Mouse (Mus musculus) kidney, postnatal 36 days (tissue): Measurements from ENCODE around the gene Lrrc57.

Experiments
- DNase-seq, 2 experiments: peaks; one replicate each; pipeline ENCODE4 v3.0.0; 2021 to 2022; ENCODE audit warnings: mixed read lengths in 2 of 2

Lrrc57 gene

DNA sequence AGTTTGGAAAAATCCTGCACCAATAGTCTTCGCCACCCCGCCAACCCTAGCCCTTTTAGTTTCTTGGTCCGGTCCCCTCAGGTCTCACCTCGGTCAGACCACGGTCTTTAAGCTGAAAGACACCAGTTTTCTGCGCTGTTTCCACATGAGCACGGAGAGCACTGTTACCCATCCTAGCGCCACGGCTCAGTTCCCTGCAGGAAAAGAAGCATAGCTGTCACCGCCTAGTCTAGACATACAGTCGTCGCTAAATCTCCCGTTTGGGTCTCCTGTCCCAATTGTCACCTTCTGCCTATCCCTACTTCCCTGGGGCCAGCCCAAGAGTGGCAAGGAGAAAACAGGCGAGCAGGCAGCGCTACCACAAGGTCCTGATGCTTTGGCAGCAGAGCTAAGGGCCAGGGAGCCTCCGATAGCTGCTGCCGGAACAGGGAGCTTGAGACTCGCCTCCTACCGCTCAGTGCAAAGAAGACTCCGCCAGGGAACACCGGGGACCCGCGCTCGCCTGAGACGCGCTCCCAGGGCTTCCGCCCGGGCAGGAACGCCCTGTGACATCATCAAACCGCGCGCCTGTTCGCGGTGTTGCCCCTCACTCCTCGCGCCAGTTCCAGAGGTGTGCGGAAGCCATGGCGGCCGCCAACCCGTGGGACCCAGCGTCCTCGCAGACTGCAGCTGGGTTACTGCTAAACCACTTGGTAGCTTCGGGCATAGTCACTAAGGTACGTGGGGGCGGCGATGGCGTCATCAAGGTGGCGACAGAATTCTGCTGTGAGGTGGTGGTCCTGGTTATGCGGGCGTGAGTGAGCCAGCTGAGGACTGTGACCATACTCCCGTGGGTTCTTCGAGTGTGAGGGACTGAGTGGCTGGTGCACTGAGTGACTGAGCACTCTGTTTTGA, at the start of gene Lrrc57, which contains the start of gene Haus2:
Lrrc57 (minus strand) TSS at position 691 of the 894 bp plus-strand sequence.
Haus2 (plus strand) TSS at position 554 of the 894 bp plus-strand sequence.
- peak; percentile 90 to 95 for DNase-seq

DNA sequence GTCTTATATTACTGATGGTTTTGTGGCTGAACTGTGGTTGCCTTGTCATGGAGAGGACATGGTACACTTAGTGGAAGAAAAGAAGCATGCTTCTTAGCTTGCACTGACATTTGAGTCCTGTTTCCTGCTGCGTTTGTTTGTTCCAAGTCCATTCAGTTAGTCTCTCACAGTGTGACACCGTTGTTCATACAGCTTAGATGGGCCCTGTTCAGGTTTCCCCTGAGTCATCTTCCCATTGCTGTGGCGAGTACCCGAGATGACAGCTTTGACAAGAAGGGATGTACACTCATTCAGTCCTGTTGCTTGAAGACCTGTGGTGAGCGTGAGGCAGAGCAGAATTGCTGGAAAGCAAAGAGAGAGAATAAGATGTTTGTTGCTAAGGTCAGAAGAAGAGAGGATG, 49.2 kb upstream of the Lrrc57 start:
- no peak for DNase-seq

DNA sequence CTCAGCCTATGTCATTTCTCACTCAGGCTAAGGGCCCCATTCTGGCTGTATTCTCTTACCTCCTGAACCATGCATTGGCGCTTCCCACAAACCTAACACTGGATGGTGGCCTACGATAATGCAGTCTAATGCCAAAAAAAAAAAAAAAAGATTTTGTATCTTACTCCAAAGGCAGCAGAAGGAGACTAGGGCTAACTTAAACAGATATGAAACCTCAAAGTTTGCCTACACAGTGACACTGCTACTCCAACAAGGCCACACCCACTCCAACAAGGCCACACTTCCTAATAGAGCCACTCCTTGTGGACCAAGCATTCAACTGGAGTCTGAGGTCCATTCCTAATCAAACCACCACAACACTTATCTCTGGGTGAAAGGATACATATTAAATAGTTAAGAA, 47.4 kb upstream of the Lrrc57 start:
- no peak for DNase-seq

DNA sequence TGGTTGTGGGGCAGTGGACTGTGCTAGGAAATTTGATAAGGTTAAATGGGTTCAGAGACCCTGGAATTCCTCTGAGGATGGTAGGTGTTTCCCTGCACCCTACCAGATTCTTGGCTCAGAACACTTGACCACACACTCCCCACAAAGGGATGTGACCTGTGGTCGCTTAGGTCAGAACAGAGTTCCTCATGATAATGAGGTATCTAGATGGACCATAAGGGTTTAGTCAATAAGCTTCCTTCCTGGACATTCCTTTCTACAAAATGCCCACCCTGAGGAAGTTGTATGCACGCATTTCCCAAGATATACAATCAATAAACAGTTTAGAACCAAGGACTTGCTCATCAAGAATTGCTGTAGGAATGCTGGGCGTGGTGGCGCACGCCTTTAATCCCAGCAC, 46.6 kb upstream of the Lrrc57 start:
- DNase-seq: no peak

DNA sequence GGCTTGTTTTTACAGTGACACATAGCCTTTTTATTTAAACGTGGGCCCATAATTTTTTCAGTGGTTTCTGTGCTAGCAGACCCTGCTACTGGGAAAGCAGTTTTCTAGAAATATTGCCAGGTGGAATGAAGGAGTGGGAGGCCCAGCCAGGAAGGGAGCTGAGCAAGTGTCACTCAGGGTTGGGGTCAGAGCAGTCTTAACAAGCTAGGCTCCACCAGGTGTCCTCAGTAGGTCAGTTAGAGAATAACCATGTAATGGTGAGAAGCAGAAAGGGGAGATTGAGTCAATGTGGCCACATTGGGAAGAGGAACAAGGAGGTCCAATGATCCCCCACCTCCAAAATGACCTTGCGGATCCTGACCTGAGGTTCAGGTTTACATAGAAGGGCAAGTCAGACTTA, 45.4 kb upstream of the Lrrc57 start:
- no peak for DNase-seq

DNA sequence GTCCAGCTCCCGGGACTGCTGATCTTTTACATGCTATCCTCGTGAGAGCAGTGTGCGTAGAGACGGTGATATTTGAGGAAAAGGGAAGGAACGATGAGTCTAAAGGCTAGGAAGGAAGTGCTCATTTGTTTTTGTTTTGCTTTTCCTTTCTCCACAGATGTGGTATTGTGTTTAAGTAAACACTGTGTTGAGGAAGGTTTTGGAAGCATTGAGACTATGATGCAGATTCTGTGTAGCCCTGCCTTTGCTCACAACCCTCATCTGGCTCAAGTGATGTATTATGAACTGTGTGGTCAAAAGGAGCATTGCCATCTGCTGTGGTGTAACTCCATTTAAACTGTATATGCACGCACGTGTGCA, 43.6 kb upstream of the Lrrc57 start:
- DNase-seq: no peak

DNA sequence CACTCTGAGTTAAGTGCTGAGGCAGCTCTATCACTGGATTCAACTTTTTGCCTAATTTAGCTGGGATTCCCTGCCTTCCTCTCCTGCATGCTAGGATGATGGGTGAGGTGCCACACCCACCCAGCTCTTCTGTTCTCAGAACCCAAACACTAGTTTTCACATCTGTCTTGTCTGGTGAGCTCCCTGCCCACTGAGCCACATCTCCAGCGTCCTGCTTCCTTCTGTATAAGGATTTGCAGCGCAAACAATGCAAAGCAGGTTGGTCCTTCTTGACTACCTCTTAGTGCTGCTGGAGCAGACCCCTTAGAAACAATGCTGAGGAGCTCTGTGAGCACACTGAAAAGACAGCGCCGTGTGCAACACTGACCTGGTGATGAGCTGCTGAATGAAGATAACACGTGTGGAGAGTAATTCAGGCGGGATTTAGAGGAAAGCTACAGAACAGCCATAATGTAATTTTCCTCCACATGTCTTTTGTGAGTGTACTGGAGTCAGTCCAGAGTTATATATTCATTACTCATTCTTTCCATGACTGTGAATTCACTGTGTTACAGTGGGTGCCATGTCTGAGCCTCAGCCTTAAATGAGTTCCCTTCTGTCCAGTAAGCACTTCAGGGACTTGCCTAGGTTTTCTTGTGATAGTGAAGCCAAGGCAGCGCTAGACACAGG, 43.1 kb upstream of the Lrrc57 start:
- DNase-seq: peak in 1 of 2 experiments; percentile 31

DNA sequence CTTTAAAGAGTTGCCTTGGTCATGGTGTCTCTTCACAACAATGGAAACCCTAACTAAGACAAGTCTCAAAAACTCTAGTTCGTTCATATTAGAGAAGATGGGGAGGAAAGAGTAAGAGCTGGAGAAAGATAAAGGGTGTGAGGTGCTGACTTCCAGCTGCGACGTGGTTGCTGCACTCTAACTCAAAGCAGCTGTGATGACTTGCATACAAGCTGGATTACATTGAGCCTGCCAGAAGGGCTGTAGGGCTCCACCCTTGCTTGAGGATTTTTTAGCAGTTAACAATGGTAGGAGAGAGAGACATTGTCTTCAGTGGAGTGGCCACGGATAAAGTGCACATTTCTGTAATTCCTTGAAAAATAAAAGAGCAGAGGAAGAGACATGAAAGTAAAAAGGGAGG, 37.5 kb upstream of the Lrrc57 start:
- no peak for DNase-seq

DNA sequence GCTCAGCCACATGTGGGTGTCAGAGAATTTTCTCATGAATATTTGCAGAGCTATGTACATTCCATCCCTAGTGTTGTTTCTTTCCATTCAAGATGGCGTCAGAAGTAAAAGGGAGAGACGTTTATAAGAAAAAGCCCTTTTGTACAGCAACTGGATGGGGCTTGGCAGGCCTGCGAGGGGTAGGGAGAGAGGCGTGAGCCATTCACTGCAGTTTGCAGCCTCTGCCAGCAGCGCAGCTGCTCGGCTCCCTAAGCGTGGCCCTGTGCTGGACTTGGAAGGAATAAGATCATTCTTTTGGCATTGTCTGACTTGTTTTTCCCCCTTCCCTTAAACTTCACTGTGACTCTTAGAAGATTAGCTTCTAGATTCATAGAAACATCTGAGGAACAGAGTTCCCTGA, 34.5 kb upstream of the Lrrc57 start:
- peak in 1 of 2 experiments; percentile 31 for DNase-seq

DNA sequence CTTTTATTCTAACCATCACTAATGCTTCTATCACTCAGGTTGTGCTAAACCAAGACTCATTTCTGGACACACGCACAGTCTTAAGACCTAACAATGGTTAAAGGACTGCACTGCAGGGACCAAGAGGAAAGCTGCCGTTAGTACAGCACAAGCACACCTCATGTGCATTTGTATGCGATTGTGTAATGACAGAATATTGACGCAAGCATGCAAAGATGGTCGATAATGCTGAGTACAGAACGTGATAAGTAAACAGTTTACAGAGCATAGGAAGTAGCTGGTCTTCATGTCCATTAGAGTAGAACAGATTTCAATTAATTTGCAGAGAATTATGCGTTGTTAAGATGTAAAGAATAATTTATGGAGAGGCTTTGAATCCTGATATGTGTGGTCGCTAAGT, 31.5 kb upstream of the Lrrc57 start:
- DNase-seq: no peak

DNA sequence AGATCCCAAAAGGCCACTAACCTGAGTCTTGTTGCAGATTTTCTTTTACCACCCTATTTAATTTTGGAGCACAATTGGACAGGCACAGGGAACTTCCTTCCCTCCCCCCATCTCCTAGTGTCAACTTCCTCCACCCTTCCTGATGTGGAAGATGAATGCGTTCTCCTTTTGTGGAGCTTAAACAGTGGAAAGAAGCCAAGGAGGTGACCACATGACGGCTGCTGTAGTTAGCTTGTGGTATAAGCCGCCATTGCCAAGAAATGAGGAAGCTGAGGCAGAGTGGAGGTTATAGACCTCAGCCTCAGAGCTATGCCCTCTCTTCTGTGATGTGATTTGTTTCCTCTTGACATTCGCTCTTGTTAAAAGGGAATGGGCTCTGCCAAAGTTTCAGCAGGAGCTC, 22.6 kb upstream of the Lrrc57 start:
- peak; percentile 46 to 79 for DNase-seq

DNA sequence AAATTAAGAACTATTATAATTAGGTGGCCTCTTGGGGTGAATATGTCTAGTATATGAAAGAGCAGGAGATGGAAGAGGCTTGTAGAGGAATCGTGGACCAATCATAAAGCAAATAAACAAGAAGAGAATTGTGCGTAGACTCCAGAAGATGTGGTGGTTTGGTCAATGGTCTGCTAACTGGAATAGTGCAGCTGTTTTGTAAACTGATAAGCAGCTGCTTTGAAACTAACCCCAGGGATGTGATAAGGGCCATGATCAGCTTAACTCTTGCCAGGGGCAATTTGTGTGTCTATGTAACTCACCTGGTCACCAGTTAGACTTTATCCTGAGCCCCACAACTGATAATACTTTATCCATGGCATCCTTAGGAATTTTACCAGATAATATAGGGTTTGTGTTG, 22.2 kb upstream of the Lrrc57 start:
- DNase-seq: no peak

DNA sequence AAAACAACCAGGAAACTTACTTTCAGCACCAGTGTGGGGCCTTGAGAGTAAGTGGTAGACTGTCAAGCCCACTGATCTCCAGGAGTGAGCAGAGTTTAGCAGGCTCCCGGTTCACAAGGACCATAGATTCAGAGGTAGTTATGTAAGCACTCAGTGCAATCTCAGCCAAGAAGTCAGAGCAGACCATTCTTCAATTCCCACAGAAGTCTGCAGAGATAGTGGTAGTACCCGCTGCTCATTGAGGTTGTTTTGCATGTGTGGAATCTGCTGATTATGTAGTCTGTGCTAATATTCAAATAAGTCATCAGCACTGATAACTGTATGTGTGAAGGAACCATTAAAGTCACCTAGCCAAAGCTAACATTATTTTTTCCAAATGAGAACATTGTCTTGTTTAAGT, 21.3 kb upstream of the Lrrc57 start:
- no peak for DNase-seq

DNA sequence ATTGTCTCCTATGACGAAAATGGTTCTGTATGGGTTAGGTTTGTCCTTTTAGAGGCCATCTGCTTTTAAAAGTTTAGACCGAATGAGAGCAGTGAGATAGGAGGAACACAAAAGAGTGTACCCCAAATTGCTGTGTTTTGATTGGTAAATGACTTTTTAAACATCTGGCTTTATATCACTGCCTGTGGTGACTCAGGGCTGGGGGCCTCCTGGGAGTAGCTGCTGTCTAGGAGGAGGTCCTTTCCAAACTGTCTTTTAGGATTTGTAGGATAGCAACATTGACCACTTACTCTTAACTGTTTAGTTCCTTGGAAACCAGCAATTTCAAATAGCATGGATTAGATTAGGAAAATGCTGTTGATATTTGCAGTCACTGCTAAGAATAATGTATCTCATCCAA, 20.9 kb upstream of the Lrrc57 start:
- DNase-seq: no peak

DNA sequence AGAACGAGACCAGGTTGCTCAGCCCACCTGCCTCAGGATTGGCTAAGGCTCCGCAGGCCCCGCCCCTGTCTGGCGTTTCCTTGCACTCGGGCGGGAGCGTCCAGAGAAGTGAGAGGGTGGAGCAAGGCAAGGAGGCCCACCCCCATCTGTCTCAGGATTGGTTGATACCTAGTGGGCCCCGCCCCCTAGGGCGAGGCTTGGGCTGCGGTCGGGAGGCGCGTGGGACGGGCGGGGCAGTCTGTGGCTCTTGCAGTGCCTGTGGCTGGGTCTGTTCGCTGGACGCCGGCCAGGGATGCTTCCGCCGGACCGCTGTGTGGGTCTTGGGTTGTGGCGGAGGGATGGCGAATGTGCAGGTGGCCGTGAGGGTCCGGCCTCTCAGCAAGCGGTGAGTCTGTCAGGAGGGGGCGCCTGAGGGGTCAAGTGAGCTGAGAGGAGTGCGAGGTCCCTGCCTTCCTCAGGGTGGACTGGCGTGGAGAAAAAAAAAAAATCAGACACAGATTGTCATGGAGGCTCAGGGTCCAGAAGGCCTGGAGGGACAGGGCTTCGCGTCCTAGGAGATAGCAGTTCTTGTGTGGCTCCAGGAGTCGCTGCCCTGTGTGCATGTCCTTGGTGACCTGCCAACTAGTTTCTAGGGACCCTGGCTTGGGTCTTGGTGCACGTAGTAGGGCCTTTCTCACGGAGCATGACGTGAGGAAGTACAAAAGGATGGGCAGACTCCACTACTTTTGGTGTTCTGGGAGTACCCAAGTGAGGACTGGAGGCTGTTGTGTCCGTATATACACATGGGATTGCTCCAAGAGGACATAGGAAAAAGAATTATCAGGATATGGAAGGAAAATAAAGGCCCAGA, 19.8 kb upstream of the Lrrc57 start, which contains the start of gene Stard9:
Stard9 (plus strand) TSS at position 236 of the 850 bp plus-strand sequence.
- DNase-seq: peak; percentile 99

DNA sequence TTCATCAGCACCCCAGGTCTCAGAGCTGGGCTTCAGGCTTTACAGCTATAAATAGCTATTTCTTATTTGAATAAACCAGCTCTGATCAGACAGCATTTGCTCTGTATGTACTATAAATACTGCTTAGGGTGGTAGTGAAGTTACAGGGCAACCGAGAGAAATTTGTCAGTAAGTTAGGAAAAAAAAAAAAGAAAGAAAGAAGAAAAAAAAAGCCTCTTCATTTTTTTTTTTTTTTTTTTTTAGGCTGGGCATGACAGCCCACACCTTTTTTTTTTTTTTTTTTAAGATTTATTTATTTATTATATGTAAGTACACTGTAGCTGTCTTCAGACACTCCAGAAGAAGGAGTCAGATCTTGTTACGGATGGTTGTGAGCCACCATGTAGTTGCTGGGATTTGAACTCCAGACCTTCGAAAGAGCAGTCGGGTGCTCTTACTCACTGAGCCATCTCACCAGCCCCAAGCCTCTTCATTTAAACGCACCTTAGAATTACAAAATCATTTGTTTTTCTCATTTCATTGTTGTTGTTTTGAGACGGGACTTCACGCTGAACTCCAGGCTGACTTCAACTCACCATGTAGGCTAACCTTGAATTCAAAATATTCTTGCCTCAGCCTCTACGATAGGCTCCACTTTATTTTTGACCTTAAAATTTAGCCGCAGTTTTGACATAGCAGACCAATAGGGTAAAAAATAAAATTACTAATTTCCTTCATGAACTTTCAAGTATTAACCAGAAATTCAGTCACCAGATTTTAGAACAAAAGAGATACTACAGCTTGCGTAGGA, 19.0 kb upstream of the Lrrc57 start:
- DNase-seq: no peak

DNA sequence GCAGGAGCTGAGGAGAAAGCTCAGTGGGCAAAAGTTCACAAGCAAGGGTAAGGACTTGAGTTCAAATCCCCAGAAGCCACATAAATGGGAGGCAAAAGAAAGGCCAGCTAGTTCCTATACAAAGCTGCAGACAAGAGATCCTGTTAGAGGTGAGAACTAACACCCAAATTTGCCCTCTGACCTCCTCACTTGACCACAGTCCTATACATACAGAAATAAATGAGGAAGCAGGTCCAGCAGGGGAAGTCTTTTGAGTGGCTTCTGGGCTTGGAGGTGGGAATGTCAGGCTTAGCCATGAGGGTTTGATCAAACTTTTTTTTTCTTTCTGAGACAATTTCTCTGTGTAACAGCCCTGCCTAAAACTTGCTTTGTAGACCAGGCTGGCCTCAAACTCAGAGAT, 13.6 kb upstream of the Lrrc57 start:
- DNase-seq: no peak

DNA sequence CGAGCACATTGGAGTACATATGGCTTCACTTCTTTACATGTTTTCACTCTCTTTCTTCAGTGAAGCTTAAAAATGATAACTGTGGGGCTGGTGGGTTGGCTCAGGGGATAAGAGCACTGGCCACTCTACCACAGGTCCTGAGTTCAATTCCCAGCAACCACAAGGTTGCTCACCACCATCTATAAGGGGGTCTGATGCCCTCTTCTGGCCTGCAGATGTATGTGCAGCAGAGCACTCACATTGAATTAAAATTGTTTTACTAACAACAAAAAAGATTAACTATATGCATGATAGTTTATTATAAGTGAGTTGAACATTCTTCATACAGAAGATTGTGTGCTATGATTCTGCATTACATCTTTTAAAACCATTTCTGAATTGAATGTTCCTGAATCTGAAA, 10.2 kb upstream of the Lrrc57 start:
- no peak for DNase-seq

DNA sequence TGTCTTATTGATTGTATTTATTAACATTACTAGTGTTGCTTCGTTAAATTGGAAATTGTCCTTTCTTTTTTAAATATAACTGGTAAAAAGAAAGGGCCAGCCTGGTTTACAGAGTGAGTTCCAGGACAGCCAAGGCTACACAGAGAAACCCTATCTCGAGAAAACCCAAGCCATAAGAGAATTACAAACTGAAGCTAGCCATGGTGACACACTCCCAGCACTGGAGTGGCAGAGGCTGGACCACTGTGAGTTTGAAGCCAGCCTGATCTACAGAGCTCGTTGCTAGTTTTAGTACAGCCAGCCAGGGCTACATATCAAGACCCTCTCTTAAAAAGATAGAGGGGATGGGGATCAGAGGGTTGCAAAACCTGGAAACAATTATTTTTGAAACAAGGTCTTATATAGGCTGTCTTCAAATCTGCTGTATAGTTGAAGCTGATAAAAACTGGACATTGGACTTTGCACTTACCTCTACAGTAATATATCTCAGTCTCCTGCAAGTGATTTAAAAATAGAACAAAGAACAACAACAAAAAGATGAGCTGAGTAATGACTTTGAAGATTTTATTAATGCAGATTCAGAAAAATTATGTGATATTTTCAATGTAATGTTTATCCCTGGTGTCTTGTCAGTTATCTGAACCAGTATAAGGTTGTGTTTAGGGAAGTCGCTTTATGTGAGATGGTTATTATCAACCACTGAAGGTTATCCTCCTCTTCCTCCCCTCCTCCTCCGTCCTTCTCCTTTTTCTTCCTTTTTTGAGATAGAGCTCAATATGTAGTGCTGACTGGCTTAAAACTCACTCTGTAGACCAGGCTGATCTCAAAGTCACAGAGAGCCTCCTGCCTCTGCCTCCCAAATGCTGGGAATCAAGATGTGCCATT, 7.2 kb upstream of the Lrrc57 start:
- DNase-seq: no peak

DNA sequence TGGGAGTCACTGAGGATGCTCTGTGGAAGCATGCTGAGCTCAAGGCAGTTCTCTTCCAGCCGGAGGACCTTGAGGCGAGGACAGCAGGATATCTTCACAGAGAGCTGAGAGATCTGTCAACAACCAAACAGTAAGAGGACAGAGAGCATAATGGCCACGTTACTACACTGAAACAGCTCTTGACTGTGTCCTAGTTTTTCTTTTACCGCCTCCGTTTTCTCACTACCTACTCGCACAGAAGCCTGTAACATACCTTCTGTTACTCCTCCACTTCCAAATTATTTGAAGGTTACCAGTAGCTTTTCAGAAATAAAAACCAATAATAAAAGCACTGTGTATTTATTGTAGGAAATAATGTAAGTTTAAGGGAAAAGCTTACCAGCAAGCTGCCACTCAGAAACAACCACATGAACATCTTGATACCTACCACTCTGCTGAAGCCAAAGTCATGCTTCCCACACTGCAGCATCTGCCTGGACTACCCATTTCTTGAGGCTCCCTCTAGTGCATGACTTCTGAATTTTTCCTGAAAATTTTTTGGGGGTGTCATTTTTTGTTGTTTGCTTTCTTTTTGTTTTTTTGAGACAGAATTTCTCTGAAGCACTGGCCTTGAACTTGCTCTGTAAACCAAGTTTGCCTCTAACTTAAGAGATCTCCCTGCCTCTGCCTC, 3.2 kb downstream of the Lrrc57 start:
- DNase-seq: no peak

DNA sequence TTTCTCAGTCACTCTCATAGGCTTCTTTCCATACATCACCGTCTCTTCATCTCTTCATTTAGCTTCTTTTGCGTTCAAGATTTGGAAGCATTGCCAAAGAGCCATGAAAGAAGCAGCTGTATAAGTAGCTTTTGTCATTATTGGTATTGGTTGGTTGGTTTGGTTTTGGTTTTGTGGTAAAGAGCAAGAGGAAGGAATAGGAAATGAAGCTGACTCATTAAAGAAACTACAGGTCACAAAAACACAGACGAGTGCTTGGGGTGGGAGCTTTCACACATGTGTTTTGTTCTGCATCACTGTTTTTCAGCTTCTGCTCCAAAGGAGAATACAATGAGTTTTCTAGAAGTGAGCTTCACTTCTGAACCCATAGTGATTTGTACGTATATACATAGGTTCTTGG, 9.8 kb downstream of the Lrrc57 start:
- no peak for DNase-seq
